Mouse (Mus musculus): ENCODE measurements around the gene Thada. TPM values are rescaled to one million over a fixed set of nuclear protein-coding genes. Genes with fewer than 3 reads are reported as not detected.

Gene Thada
- polyA plus RNA-seq, 1 experiment from 2014 or later, result 15.8 TPM

DNA sequence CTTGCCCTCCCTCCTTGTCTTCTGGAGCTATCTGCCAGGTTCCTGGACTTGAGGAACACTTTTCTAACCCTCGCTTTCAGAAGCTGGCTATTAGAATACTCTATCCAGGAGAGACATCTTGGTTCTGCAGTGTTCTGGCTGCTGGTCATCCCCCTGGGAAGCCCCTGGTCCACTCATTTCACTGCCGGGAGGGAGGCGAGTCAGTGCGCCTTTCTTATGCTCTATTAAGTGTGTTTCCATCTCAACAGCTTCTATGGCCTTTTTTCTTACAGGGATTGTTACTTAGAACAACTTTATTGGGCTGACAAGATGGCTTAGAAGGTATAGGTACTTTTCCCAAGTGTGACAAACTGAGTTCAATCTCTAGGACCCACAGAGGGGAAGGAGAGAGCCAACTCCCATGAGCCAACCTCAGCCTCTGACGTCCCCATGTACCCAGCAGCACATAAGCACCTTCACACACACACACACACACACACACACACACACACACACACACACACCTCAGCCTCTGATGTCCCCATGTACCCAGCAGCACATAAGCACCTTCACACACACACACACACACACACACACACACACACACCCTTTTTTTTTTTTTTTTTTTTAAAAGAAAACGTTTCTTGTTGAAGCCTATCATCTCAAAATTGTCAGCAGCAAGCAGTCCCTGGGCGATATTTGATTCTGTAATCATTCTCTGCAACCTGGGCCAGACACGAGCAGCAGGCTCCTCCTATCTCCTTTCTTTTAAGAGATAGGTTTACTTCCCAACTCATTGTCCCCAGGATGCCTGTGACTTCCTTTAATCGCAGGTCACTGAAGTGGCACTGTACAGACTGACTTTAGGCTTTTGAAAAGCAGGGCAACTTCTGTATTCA is 113.9 kb downstream of the Thada start:
- no peak overlapping the region for H3K4me2 ChIP-seq (replicated peaks; ENCODE audit: low read depth, low read length)
- no peaks in the 10 kb centered on the region for H3K27me3 ChIP-seq (ENCODE audit: control insufficient read depth, insufficient read depth, low read length)
- no peak overlapping the region for H3K27ac ChIP-seq (ENCODE audit: low read depth, low read length)
- H3K4me1 ChIP-seq (ENCODE audit: control insufficient read depth, insufficient read depth, low read length), result no peaks in the 10 kb centered on the region
- H3K36me3 ChIP-seq (ENCODE audit: control insufficient read depth, insufficient read depth, low read length), result no peaks in the 10 kb centered on the region; the same call in 1 of the 2 replicates
- no peak for ATAC-seq (ENCODE audit: low FRiP score, low TSS enrichment)
- H3K4me3 ChIP-seq (ENCODE audit: low read length), result no peak overlapping the region
- WGBS, result 73% methylated on average over 9 of the region's 9 CpGs
- no peaks in the 10 kb centered on the region for H3K9me3 ChIP-seq (ENCODE audit: control insufficient read depth, low read length)
- no peak overlapping the region for H3K9ac ChIP-seq (ENCODE audit: low read depth, low read length)

DNA sequence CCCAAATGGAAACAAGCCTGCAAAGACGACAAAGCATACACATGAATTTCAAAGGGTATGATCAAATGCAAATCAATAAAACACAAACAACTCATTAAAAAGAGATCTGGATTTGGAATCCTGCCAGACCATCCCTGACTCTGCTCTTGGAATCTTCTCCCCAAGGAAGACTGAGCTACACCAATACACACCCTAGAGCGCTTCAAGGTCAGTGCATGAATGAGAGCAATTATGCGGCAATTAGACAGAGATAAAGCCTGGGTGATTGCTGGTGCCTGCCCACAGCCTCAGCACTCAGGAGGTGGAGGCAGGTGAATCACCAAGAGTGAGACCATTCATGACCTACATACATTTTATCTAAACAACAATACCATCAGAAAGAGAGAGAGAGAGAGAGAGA is 114.7 kb downstream of the Thada start:
- 72% methylated on average over 3 of the region's 3 CpGs for WGBS

DNA sequence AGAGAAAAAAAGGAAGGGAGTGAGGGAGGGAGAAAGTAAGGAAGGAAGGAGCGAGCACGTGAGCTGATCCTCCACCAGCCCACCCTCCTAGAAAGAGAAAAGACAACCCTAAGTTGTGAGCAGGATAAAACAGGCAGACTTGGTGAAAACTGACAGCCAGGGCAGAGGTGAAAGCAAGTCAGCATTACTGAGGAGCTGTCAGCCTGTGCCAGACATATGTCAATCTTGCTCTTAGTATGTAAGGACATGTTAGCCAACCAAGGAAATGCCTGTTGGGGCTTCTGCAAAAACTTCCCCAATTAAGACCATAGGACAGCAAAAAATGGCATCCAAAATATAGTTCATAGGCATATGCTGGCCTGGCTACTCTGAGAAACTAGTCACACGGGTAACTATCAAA is 117.1 kb downstream of the Thada start:
- no peak overlapping the region for H3K9ac ChIP-seq (ENCODE audit: low read depth, low read length)
- WGBS, result 88% methylated on average over 3 of the region's 3 CpGs

More for the DNA sequence above, 114.7 kb downstream of the Thada start:
- no peaks in the 10 kb centered on the region for H3K4me1 ChIP-seq (ENCODE audit: control insufficient read depth, insufficient read depth, low read length)
- H3K27me3 ChIP-seq (ENCODE audit: control insufficient read depth, insufficient read depth, low read length), result no peaks in the 10 kb centered on the region
- H3K9ac ChIP-seq (ENCODE audit: low read depth, low read length), result no peak overlapping the region
- no peak overlapping the region for H3K27ac ChIP-seq (ENCODE audit: low read depth, low read length)
- H3K36me3 ChIP-seq (ENCODE audit: control insufficient read depth, insufficient read depth, low read length), result peaks cover 3% of the 10 kb centered on the region
- H3K9me3 ChIP-seq (ENCODE audit: control insufficient read depth, low read length), result no peaks in the 10 kb centered on the region
- no peak overlapping the region for H3K4me3 ChIP-seq (ENCODE audit: low read length)
- no peak for ATAC-seq (ENCODE audit: low FRiP score, low TSS enrichment)
- H3K4me2 ChIP-seq (replicated peaks; ENCODE audit: low read depth, low read length), result no peak overlapping the region

DNA sequence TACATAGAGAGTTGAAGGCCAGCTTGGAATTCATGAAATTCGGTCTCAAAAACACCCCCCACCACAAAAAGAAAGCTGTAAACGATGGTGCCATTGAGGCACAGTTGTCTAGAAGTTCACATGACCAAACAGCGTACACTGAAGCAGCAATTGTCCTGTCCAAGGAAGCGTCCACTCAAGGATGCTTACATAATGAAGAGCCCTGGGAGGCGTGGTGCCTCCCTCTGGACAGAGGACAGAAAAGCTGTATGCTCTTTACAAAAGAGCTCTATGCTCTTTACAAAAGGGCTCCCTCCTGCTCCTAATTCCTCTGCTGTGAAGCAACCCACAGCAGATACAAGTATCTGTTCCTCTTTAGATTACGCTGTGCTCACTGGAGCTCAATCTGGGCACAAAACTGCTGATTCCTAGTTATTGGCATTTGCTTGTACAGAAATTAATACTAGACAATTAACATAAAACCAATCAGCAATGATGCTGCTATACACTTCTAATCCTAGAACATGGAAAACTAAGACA is 123.6 kb downstream of the Thada start:
- H3K9ac ChIP-seq (ENCODE audit: low read depth, low read length), result no peak overlapping the region
- no peaks in the 10 kb centered on the region for H3K27me3 ChIP-seq (ENCODE audit: control insufficient read depth, insufficient read depth, low read length)
- H3K27ac ChIP-seq (ENCODE audit: low read depth, low read length), result no peak overlapping the region
- no peak overlapping the region for H3K4me2 ChIP-seq (replicated peaks; ENCODE audit: low read depth, low read length)
- no peak for ATAC-seq (ENCODE audit: low FRiP score, low TSS enrichment)
- H3K4me1 ChIP-seq (ENCODE audit: control insufficient read depth, insufficient read depth, low read length), result no peaks in the 10 kb centered on the region
- no peaks in the 10 kb centered on the region for H3K9me3 ChIP-seq (ENCODE audit: control insufficient read depth, low read length)
- peaks cover 6% of the 10 kb centered on the region for H3K36me3 ChIP-seq (ENCODE audit: control insufficient read depth, insufficient read depth, low read length)
- WGBS, result 89% methylated on average over 6 of the region's 6 CpGs
- H3K4me3 ChIP-seq (ENCODE audit: low read length), result no peak overlapping the region

More for the DNA sequence above, 117.1 kb downstream of the Thada start:
- Histone ChIP-seq H3K27me3 (ENCODE audit: control insufficient read depth, insufficient read depth, low read length) (no peaks in the 10 kb centered on the region), H3K4me1 (ENCODE audit: control insufficient read depth, insufficient read depth, low read length) (no peaks in the 10 kb centered on the region), H3K9me3 (ENCODE audit: control insufficient read depth, low read length) (no peaks in the 10 kb centered on the region), H3K27ac (ENCODE audit: low read depth, low read length) (no peak overlapping the region), H3K36me3 (ENCODE audit: control insufficient read depth, insufficient read depth, low read length) (peaks cover 6% of the 10 kb centered on the region), H3K4me2 (replicated peaks; ENCODE audit: low read depth, low read length) (no peak overlapping the region), H3K4me3 (ENCODE audit: low read length) (no peak overlapping the region)
- ATAC-seq (ENCODE audit: low FRiP score, low TSS enrichment), result no peak

- H3K27ac ChIP-seq (ENCODE audit: low read depth, low read length), result no peak overlapping the region
These were observed 124.3 kb downstream of the Thada start for GRCm38 (mm10) chr17:84341686-84342085.

DNA sequence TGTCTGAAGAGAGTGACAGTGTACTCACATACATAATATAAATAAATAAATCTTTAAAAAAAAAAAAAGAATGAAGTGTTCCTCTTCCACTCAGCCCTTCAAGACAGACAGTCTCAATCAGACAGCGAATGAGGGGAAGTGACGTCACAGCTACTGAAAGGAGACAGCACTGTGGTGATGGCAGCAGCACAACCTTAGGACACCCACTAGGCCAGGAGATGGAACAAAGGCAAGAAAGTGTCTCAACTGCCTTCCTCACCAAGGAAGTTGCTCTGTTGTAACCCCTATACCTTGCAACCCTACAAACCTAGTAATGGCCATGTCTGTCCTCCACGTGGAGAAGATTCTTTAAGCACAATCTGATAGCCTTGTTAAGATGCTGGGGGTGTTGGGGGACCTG is 125.4 kb downstream of the Thada start:
- no peak for ATAC-seq (ENCODE audit: low FRiP score, low TSS enrichment)
- Histone ChIP-seq H3K27me3 (ENCODE audit: control insufficient read depth, insufficient read depth, low read length) (no peaks in the 10 kb centered on the region), H3K27ac (ENCODE audit: low read depth, low read length) (no peak overlapping the region), H3K9ac (ENCODE audit: low read depth, low read length) (no peak overlapping the region), H3K4me2 (replicated peaks; ENCODE audit: low read depth, low read length) (no peak overlapping the region), H3K36me3 (ENCODE audit: control insufficient read depth, insufficient read depth, low read length) (peaks cover 10% of the 10 kb centered on the region), H3K9me3 (ENCODE audit: control insufficient read depth, low read length) (no peaks in the 10 kb centered on the region), H3K4me3 (ENCODE audit: low read length) (no peak overlapping the region), H3K4me1 (ENCODE audit: control insufficient read depth, insufficient read depth, low read length) (no peaks in the 10 kb centered on the region)
- WGBS, result 91% methylated on average over 3 of the region's 3 CpGs

More at GRCm38 (mm10) chr17:84341686-84342085, 124.3 kb downstream of the Thada start:
- Histone ChIP-seq H3K27me3 (ENCODE audit: control insufficient read depth, insufficient read depth, low read length) (no peaks in the 10 kb centered on the region), H3K36me3 (ENCODE audit: control insufficient read depth, insufficient read depth, low read length) (peaks cover 6% of the 10 kb centered on the region), H3K9me3 (ENCODE audit: control insufficient read depth, low read length) (no peaks in the 10 kb centered on the region), H3K4me3 (ENCODE audit: low read length) (no peak overlapping the region), H3K9ac (ENCODE audit: low read depth, low read length) (no peak overlapping the region), H3K4me2 (replicated peaks; ENCODE audit: low read depth, low read length) (no peak overlapping the region), H3K4me1 (ENCODE audit: control insufficient read depth, insufficient read depth, low read length) (no peaks in the 10 kb centered on the region)
- 80% methylated on average over 2 of the region's 2 CpGs for WGBS
- no peak for ATAC-seq (ENCODE audit: low FRiP score, low TSS enrichment)

DNA sequence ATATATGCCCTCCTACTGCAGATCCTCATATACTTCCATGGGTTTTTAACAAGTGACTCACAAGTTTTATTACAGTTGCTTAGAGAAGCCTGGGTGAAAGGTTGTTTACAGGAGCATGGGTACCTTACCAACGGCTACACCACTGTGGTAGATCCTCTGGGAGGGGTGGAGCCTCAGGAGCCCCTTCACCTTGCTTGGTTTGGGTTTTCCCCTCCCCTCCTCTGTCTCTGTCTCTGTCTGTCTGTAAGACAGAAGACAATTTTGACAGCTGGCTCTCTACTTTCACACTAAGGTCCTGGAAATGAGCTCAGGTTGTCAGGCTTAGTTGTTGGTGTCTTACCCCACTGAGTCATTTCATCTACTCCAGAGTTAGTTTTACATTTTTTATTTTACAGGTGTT is 130.0 kb downstream of the Thada start:
- Histone ChIP-seq H3K4me2 (replicated peaks; ENCODE audit: low read depth, low read length) (no peak overlapping the region), H3K27ac (ENCODE audit: low read depth, low read length) (no peak overlapping the region), H3K9me3 (ENCODE audit: control insufficient read depth, low read length) (no peaks in the 10 kb centered on the region), H3K4me1 (ENCODE audit: control insufficient read depth, insufficient read depth, low read length) (no peaks in the 10 kb centered on the region), H3K36me3 (ENCODE audit: control insufficient read depth, insufficient read depth, low read length) (peaks cover 19% of the 10 kb centered on the region), H3K27me3 (ENCODE audit: control insufficient read depth, insufficient read depth, low read length) (no peaks in the 10 kb centered on the region), H3K9ac (ENCODE audit: low read depth, low read length) (no peak overlapping the region), H3K4me3 (ENCODE audit: low read length) (no peak overlapping the region)
- no peak for ATAC-seq (ENCODE audit: low FRiP score, low TSS enrichment)
- 57% methylated on average over 1 of the region's 1 CpGs for WGBS

DNA sequence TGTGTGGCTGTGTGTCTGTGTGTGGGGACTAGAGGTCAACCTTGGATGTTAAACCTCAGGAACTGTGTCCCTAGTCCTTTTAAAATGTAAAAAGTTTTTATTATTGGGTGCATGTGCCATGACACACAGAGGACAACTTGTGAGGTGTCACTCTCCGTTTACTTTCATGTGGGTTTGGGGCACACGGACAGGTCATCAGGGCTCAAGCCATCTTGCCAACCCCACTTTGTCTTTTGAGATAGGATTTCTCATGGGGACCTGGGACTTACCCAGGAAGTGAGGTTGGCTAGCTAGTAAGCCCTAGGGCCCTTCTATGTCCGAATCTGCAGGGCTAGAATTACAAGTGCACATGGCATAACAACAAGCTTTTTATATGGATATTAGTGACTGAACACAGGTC is 130.9 kb downstream of the Thada start:
- H3K4me3 ChIP-seq (ENCODE audit: low read length), result no peak overlapping the region
- no peak overlapping the region for H3K9ac ChIP-seq (ENCODE audit: low read depth, low read length)
- ATAC-seq (ENCODE audit: low FRiP score, low TSS enrichment), result no peak
- H3K4me2 ChIP-seq (replicated peaks; ENCODE audit: low read depth, low read length), result no peak overlapping the region
- H3K9me3 ChIP-seq (ENCODE audit: control insufficient read depth, low read length), result no peaks in the 10 kb centered on the region
- no peak overlapping the region for H3K27ac ChIP-seq (ENCODE audit: low read depth, low read length)
- H3K4me1 ChIP-seq (ENCODE audit: control insufficient read depth, insufficient read depth, low read length), result no peaks in the 10 kb centered on the region
- WGBS, result 73% methylated on average over 3 of the region's 3 CpGs
- H3K36me3 ChIP-seq (ENCODE audit: control insufficient read depth, insufficient read depth, low read length), result peaks cover 19% of the 10 kb centered on the region
- H3K27me3 ChIP-seq (ENCODE audit: control insufficient read depth, insufficient read depth, low read length), result no peaks in the 10 kb centered on the region

- WGBS, result 76% methylated on average over 5 of the region's 5 CpGs
- Histone ChIP-seq H3K27me3 (ENCODE audit: control insufficient read depth, insufficient read depth, low read length) (no peaks in the 10 kb centered on the region), H3K9ac (ENCODE audit: low read depth, low read length) (no peak overlapping the region), H3K36me3 (ENCODE audit: control insufficient read depth, insufficient read depth, low read length) (peaks cover 19% of the 10 kb centered on the region), H3K4me3 (ENCODE audit: low read length) (no peak overlapping the region), H3K27ac (ENCODE audit: low read depth, low read length) (no peak overlapping the region), H3K9me3 (ENCODE audit: control insufficient read depth, low read length) (no peaks in the 10 kb centered on the region), H3K4me1 (ENCODE audit: control insufficient read depth, insufficient read depth, low read length) (no peaks in the 10 kb centered on the region), H3K4me2 (replicated peaks; ENCODE audit: low read depth, low read length) (no peak overlapping the region)
- ATAC-seq (ENCODE audit: low FRiP score, low TSS enrichment), result no peak
These were observed 131.6 kb downstream of the Thada start for GRCm38 (mm10) chr17:84334241-84335014.
